ENCODE assay signal across 22 mouse cellular contexts in the genomic region with DNA sequence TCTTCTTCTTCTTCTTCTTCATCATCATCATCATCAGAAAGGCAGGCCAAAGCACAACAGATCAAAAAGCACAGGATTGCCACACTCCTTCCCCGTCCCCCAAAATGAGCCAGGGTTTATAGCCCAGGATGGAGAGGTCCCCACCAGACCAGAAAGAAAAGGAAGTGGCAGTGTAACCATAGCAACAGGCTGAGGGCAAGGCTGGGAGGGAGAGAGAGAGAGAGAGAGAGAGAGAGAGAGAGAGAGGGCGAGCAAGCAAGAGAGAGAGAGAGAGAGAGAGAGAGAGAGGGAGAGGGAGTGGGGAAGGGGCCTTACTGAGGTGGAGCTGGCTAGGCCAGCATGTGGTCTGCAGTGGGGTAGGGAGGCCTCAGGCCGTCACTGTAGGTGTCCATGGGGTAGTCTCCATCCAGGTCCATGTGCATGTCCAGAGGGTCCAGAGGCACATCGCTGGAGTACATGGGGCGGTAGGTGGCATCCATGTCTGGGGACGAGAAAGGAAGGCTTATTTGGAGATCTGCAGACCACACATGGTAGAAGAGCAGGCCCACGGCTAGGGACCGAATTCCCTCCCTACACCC. TPM values are rescaled to one million over a fixed set of nuclear protein-coding genes. Genes with fewer than 3 reads are reported as not detected.
DNase-seq lines count a peak whose midpoint lies in the region; ATAC-seq and TF ChIP-seq lines count a peak whose summit lies in the region.
"Had no signal": no experiment of that assay in that cellular context is flagged by ENCODE, and none has a peak within 500 bp of the region (broad histone marks: within the 10 kb centered on the region; RNA-seq: fewer than 3 reads in every experiment).

No protein-coding gene starts in this region.

- H3K36me3 ChIP-seq in hindbrain, embryonic 12.5 days: peaks cover 54% of the 10 kb centered on the region
- no peaks in the 10 kb centered on the region for H3K36me3 ChIP-seq in hindbrain, embryonic 11.5 days (ENCODE audit: control insufficient read depth, insufficient read depth, low read length)
- no peaks in the 10 kb centered on the region for H3K36me3 ChIP-seq in MEL (ENCODE audit: control insufficient read depth in 1 of 2, insufficient read depth in 2 of 2, low read length in 2 of 2)
- H3K36me3 ChIP-seq in midbrain, embryonic 13.5 days: peaks cover 64% of the 10 kb centered on the region

- no peak for TF ChIP-seq CTCF in MEL (IDR thresholded peaks at IDR 0.05 in 2 of 3, conservative IDR thresholded peaks at IDR 0.05 in 1 of 3; ENCODE audit: control insufficient read depth in 1 of 3, insufficient read depth in 1 of 3, low read depth in 2 of 3, low read length in 3 of 3, poor library complexity in 1 of 3, severe bottlenecking in 1 of 3)

- no peak overlapping the region for H3K4me2 ChIP-seq in hindbrain, embryonic 12.5 days (replicated peaks)
- no peak overlapping the region for H3K4me2 ChIP-seq in hindbrain, embryonic 11.5 days (replicated peaks; ENCODE audit: low read depth, low read length)
- no peak overlapping the region for H3K4me2 ChIP-seq in midbrain, embryonic 13.5 days (replicated peaks)
- H3K4me2 ChIP-seq: forebrain, embryonic 13.5 days; liver, embryonic 11.5 days; lung, embryonic 14.5 days had no signal

- H3K27ac ChIP-seq in hindbrain, embryonic 12.5 days: no peak overlapping the region
- H3K27ac ChIP-seq in hindbrain, embryonic 11.5 days (ENCODE audit: low read depth, low read length): no peak overlapping the region
- no peak overlapping the region for H3K27ac ChIP-seq in MEL (ENCODE audit: control insufficient read depth, low read depth, low read length)
- H3K27ac ChIP-seq in midbrain, embryonic 13.5 days: no peak overlapping the region
- H3K27ac ChIP-seq: kidney, postnatal 0 days had no signal

- 61% methylated on average over 7 of the region's 8 CpGs for WGBS in hindbrain, embryonic 12.5 days
- WGBS in hindbrain, embryonic 11.5 days: 68% methylated on average over 7 of the region's 8 CpGs
- WGBS in midbrain, embryonic 13.5 days: 63% methylated on average over 7 of the region's 8 CpGs

- no peaks in the 10 kb centered on the region for H3K27me3 ChIP-seq in hindbrain, embryonic 12.5 days
- H3K27me3 ChIP-seq in hindbrain, embryonic 11.5 days (ENCODE audit: control insufficient read depth, insufficient read depth, low read length): no peaks in the 10 kb centered on the region
- no peaks in the 10 kb centered on the region; a peak in 1 of 4 replicates for H3K27me3 ChIP-seq in MEL (ENCODE audit: control insufficient read depth in 1 of 2, insufficient read depth in 2 of 2, low read length in 2 of 2)
- no peaks in the 10 kb centered on the region for H3K27me3 ChIP-seq in midbrain, embryonic 13.5 days
- H3K27me3 ChIP-seq: forebrain, embryonic 13.5 days had no signal

- H3K9ac ChIP-seq in hindbrain, embryonic 12.5 days: no peak overlapping the region
- no peak overlapping the region for H3K9ac ChIP-seq in hindbrain, embryonic 11.5 days (ENCODE audit: low read depth, low read length)
- no peak overlapping the region for H3K9ac ChIP-seq in MEL (ENCODE audit: control insufficient read depth, low read depth, low read length, poor library complexity, severe bottlenecking)
- no peak overlapping the region for H3K9ac ChIP-seq in midbrain, embryonic 13.5 days (replicated peaks)
- H3K9ac ChIP-seq: forebrain, embryonic 13.5 days; lung, embryonic 14.5 days had no signal

- no peak for TF ChIP-seq RAD21 in MEL (IDR thresholded peaks at IDR 0.05; ENCODE audit: low read depth, low read length)

- no peak overlapping the region for H3K4me3 ChIP-seq in hindbrain, embryonic 12.5 days
- H3K4me3 ChIP-seq in hindbrain, embryonic 11.5 days (ENCODE audit: low read depth, low read length): no peak overlapping the region
- no peak overlapping the region for H3K4me3 ChIP-seq in MEL (ENCODE audit: control insufficient read depth in 1 of 2, insufficient read depth in 1 of 2, low read depth in 2 of 2, low read length in 2 of 2)
- H3K4me3 ChIP-seq in midbrain, embryonic 13.5 days (replicated peaks): no peak overlapping the region
- H3K4me3 ChIP-seq: forebrain, embryonic 13.5 days; myocyte had no signal

- no peak for DNase-seq in hindbrain, embryonic 11.5 days (ENCODE audit: low spot score)
- peak; percentile 48 for DNase-seq in MEL (ENCODE audit: low read depth, low spot score)
- no peak for DNase-seq in lung, postnatal 25 days (ENCODE audit: low spot score)
- no peak for DNase-seq in spleen, postnatal 10 days (ENCODE audit: low spot score in 2 of 2)
- no peak for DNase-seq in layer of hippocampus, postnatal 14 days (ENCODE audit: low spot score in 2 of 2)
- DNase-seq: adrenal gland, postnatal 25 days; cerebellum, adult 9-11 months; heart, postnatal 10 days; lung, embryonic 14.5 days had no signal

- H3K79me2 ChIP-seq in MEL (ENCODE audit: control insufficient read depth, insufficient read depth, low read length, poor library complexity): no peaks in the 10 kb centered on the region

- TF ChIP-seq POLR2A in MEL (IDR thresholded peaks at IDR 0.05; ENCODE audit: control insufficient read depth in 1 of 2, insufficient read depth in 1 of 2, low read depth in 1 of 2, low read length in 2 of 2, poor library complexity in 1 of 2): no peak

- 0 out of 2 replicates have a peak, but pooled peaks cover 3% of the 10 kb centered on the region for H3K4me1 ChIP-seq in hindbrain, embryonic 12.5 days
- no peaks in the 10 kb centered on the region for H3K4me1 ChIP-seq in hindbrain, embryonic 11.5 days (replicated peaks; ENCODE audit: control insufficient read depth, insufficient read depth, low read length)
- no peaks in the 10 kb centered on the region for H3K4me1 ChIP-seq in MEL (ENCODE audit: control insufficient read depth in 1 of 2, insufficient read depth in 2 of 2, low read length in 2 of 2)
- H3K4me1 ChIP-seq in midbrain, embryonic 13.5 days (replicated peaks): peaks cover 6% of the 10 kb centered on the region; the same call in 1 of the 2 replicates

- no peaks in the 10 kb centered on the region for H3K9me3 ChIP-seq in hindbrain, embryonic 12.5 days (replicated peaks)
- no peaks in the 10 kb centered on the region for H3K9me3 ChIP-seq in hindbrain, embryonic 11.5 days (ENCODE audit: control insufficient read depth, low read length)
- H3K9me3 ChIP-seq in MEL (replicated peaks; ENCODE audit: insufficient read depth, low read length): no peaks in the 10 kb centered on the region
- no peaks in the 10 kb centered on the region for H3K9me3 ChIP-seq in midbrain, embryonic 13.5 days
- H3K9me3 ChIP-seq: forebrain, embryonic 13.5 days had no signal

- ATAC-seq in hindbrain, embryonic 12.5 days (ENCODE audit: low FRiP score): 0 out of 2 replicates have a peak, but pooled peaks have one; percentile 35
- ATAC-seq in hindbrain, embryonic 11.5 days (ENCODE audit: low FRiP score): no peak
- peak; percentile 27 to 55; a peak in 2 of 4 replicates for ATAC-seq in hematopoietic stem cell, adult 5-6 weeks (replicated peaks in 1 of 2; ENCODE audit: insufficient read depth in 1 of 2, low FRiP score in 2 of 2, low TSS enrichment in 1 of 2, low read depth in 1 of 2, poor library complexity in 2 of 2, severe bottlenecking in 2 of 2)
- peak; percentile 37; the same call in 1 of the 2 replicates for ATAC-seq in midbrain, embryonic 13.5 days
- ATAC-seq: activated CD4-positive, CD25-positive, alpha-beta regulatory T cell, adult 4 months; forebrain, embryonic 13.5 days; intestine, embryonic 16.5 days had no signal

- no peak for TF ChIP-seq EP300 in MEL (IDR thresholded peaks at IDR 0.05; ENCODE audit: low read depth in 1 of 2, low read length in 2 of 2)

RNA-seq across cellular contexts. Expression of a gene that starts 16.1 kb away (rescaled TPM):
- polyA plus RNA-seq in hindbrain, embryonic 12.5 days (2016; fragmentation: Nextera tagmentation; extraction: Ambion mirVana): 53.7 and 58.0 TPM in 2 replicates
- 12.0 and 12.8 TPM in 2 replicates for polyA plus RNA-seq in hindbrain, embryonic 11.5 days (2014; fragmentation: Nextera tagmentation; extraction: Ambion mirVana)
- total RNA-seq in MEL (2012; rRNA removed): 6.6 and 10.9 TPM in 2 replicates
- polyA plus RNA-seq in MEL (2012; ENCODE audit: insufficient read depth in 1 of 2, insufficient read length in 2 of 2, low read depth in 1 of 2, low replicate concordance in 2 of 2, missing spikeins in 1 of 2): 10 to 100 TPM in 1 of 2 experiments, not detected in 1; 34.8 TPM
- 0.88 TPM in 1 of 2 replicates, not detected in the other for total RNA-seq in hematopoietic stem cell, adult 5-6 weeks (2017)
- polyA plus RNA-seq in midbrain, embryonic 13.5 days (2015; fragmentation: Nextera tagmentation; extraction: Ambion mirVana): 137 and 168 TPM in 2 replicates
- total RNA-seq in layer of hippocampus, postnatal 14 days (2021): 100 to 1,000 TPM; 110 to 123 TPM

RNA-seq across cellular contexts. Expression of a gene that starts 25.5 kb away (rescaled TPM):
- 64.0 and 64.6 TPM in 2 replicates for polyA plus RNA-seq in hindbrain, embryonic 12.5 days (2016; fragmentation: Nextera tagmentation; extraction: Ambion mirVana)
- polyA plus RNA-seq in hindbrain, embryonic 11.5 days (2014; fragmentation: Nextera tagmentation; extraction: Ambion mirVana): 26.7 and 30.7 TPM in 2 replicates
- total RNA-seq in MEL (2012; rRNA removed): 1.0 and 1.4 TPM in 2 replicates
- polyA plus RNA-seq in MEL (2012; ENCODE audit: insufficient read depth in 1 of 2, insufficient read length in 2 of 2, low read depth in 1 of 2, low replicate concordance in 2 of 2, missing spikeins in 1 of 2): 1 to 10 TPM in 1 of 2 experiments, not detected in 1; 8.5 TPM
- 2.1 and 9.9 TPM in 2 replicates for total RNA-seq in hematopoietic stem cell, adult 5-6 weeks (2017)
- polyA plus RNA-seq in midbrain, embryonic 13.5 days (2015; fragmentation: Nextera tagmentation; extraction: Ambion mirVana): 69.2 and 70.5 TPM in 2 replicates
- total RNA-seq in layer of hippocampus, postnatal 14 days (2021): 10 to 100 TPM; 40.8 to 43.0 TPM

RNA-seq across cellular contexts. Expression of a gene that starts 37.9 kb away (rescaled TPM):
- polyA plus RNA-seq in hindbrain, embryonic 12.5 days (2016; fragmentation: Nextera tagmentation; extraction: Ambion mirVana): 0.89 TPM in 1 of 2 replicates, not detected in the other
- 1.1 TPM in 1 of 2 replicates, not detected in the other for polyA plus RNA-seq in hindbrain, embryonic 11.5 days (2014; fragmentation: Nextera tagmentation; extraction: Ambion mirVana)
- total RNA-seq in MEL (2012; rRNA removed): not detected in 2 replicates
- not detected for polyA plus RNA-seq in MEL (2012; ENCODE audit: insufficient read depth in 1 of 2, insufficient read length in 2 of 2, low read depth in 1 of 2, low replicate concordance in 2 of 2, missing spikeins in 1 of 2)
- total RNA-seq in hematopoietic stem cell, adult 5-6 weeks (2017): not detected in 2 replicates
- polyA plus RNA-seq in midbrain, embryonic 13.5 days (2015; fragmentation: Nextera tagmentation; extraction: Ambion mirVana): 1.2 and 2.5 TPM in 2 replicates
- total RNA-seq in layer of hippocampus, postnatal 14 days (2021): not detected
- total RNA-seq: adrenal gland, postnatal 25 days; gastrocnemius, adult 8-10 months; heart, adult 8-10 months; heart, postnatal 10 days; layer of hippocampus, adult 8-10 months; left cerebral cortex, postnatal 25 days had no signal
- polyA plus RNA-seq: activated CD4-positive, CD25-positive, alpha-beta regulatory T cell, adult 4 months; kidney, postnatal 0 days; liver, embryonic 11.5 days; lung, embryonic 14.5 days; myocyte had no signal

RNA-seq across cellular contexts. Expression of a gene that starts 42.6 kb away (rescaled TPM):
- polyA plus RNA-seq in hindbrain, embryonic 12.5 days (2016; fragmentation: Nextera tagmentation; extraction: Ambion mirVana): 34.3 and 35.9 TPM in 2 replicates
- 19.6 and 22.9 TPM in 2 replicates for polyA plus RNA-seq in hindbrain, embryonic 11.5 days (2014; fragmentation: Nextera tagmentation; extraction: Ambion mirVana)
- total RNA-seq in MEL (2012; rRNA removed): not detected in 2 replicates
- polyA plus RNA-seq in MEL (2012; ENCODE audit: insufficient read depth in 1 of 2, insufficient read length in 2 of 2, low read depth in 1 of 2, low replicate concordance in 2 of 2, missing spikeins in 1 of 2): under 1 TPM in 1 of 2 experiments, not detected in 1; 0.88 TPM
- 0.65 and 2.7 TPM in 2 replicates for total RNA-seq in hematopoietic stem cell, adult 5-6 weeks (2017)
- polyA plus RNA-seq in midbrain, embryonic 13.5 days (2015; fragmentation: Nextera tagmentation; extraction: Ambion mirVana): 13.7 and 16.8 TPM in 2 replicates
- total RNA-seq in layer of hippocampus, postnatal 14 days (2021): 1 to 10 TPM; 7.5 to 8.1 TPM
- polyA plus RNA-seq: activated CD4-positive, CD25-positive, alpha-beta regulatory T cell, adult 4 months had no signal

RNA-seq across cellular contexts. Expression of a gene that starts 43.4 kb away (rescaled TPM):
- 72.5 and 75.6 TPM in 2 replicates for polyA plus RNA-seq in hindbrain, embryonic 12.5 days (2016; fragmentation: Nextera tagmentation; extraction: Ambion mirVana)
- polyA plus RNA-seq in hindbrain, embryonic 11.5 days (2014; fragmentation: Nextera tagmentation; extraction: Ambion mirVana): 38.7 and 46.1 TPM in 2 replicates
- total RNA-seq in MEL (2012; rRNA removed): 0.19 TPM in 1 of 2 replicates, not detected in the other
- under 1 TPM in 1 of 2 experiments, not detected in 1; 0.28 TPM for polyA plus RNA-seq in MEL (2012; ENCODE audit: insufficient read depth in 1 of 2, insufficient read length in 2 of 2, low read depth in 1 of 2, low replicate concordance in 2 of 2, missing spikeins in 1 of 2)
- 0.38 and 0.74 TPM in 2 replicates for total RNA-seq in hematopoietic stem cell, adult 5-6 weeks (2017)
- polyA plus RNA-seq in midbrain, embryonic 13.5 days (2015; fragmentation: Nextera tagmentation; extraction: Ambion mirVana): 16.4 and 19.9 TPM in 2 replicates
- total RNA-seq in layer of hippocampus, postnatal 14 days (2021): 10 to 100 TPM; 11.9 TPM
- polyA plus RNA-seq: activated CD4-positive, CD25-positive, alpha-beta regulatory T cell, adult 4 months had no signal
